Mouse (Mus musculus) heart, postnatal 36 days (tissue): ENCODE measurements at regions not wholly inside any gene's neighbourhood (a gene's known extent, or its start where the extent isn't known, plus 50 kb on each side); places are given as distances from the start of the nearest gene placed in this dataset.

Experiments used
- DNase-seq, 2 experiments: peaks; one replicate each; pipeline ENCODE4 v3.0.0; 2021 to 2022
- intact Hi-C: fragments of 180-260 bp; cut with DNase I; formaldehyde crosslinking; loops from one replicate; pipeline ENCODE4 v1.15.1; 2025

DNA sequence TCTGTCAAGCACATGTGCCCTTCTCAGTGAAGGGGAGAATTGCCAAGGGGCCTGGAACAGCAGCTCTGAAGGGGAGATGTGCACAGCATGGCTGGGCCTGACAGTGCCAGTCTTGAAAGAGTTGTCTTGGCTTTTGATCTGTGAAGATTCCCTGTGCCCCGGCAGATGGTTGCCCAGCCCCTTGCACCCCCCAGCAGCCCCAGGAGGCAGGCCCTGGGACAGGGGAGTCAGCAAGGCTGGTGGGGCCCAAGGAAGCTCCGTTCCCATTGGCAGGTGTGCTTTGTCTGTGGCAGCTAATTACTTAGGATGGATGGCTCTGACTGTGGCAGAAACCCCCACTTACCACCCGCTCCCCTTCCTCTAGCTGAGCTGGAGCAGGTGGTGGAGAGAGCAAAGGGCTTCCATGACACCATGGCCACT, 58.6 kb downstream of the Tspan17 start:
- intact Hi-C loops = no loop called here
- DNase-seq = no peak

GRCm38 (mm10) chr13:54851131-54851530, 62.0 kb downstream of the Tspan17 start:
- no peak for DNase-seq
- intact Hi-C loops = no loop called here

GRCm38 (mm10) chr13:54855333-54856238, 66.4 kb downstream of the Tspan17 start:
- intact Hi-C loops = no loop called here
- DNase-seq = no peak

DNA sequence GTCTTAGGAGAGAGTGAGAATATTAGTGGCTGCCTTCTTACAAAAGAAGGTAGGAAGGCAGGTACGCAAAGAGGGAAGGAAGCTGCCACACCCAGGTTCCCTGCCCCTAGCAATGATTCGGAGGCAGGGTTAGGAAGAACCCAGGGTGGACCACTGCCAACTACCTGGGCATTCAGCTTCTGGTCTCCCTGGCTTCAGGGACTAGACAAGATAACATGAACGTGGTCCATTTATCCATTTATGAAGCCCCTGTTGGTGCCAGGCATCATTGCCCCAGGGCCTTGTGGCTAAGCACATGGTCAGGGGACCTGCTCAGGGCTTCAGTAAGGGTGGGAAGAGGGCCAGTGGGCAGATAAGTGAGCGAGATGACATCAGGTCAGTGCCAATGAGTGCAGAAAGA, 73.8 kb downstream of the Tspan17 start:
- intact Hi-C loops = no loop called here

GRCm38 (mm10) chr13:54864048-54864447, 74.9 kb downstream of the Tspan17 start:
- intact Hi-C loops = no loop called here
- DNase-seq = no peak

More for the DNA sequence above, 73.8 kb downstream of the Tspan17 start:
- DNase-seq = no peak

GRCm38 (mm10) chr13:54872004-54872403, 77.2 kb upstream of the Unc5a start:
- intact Hi-C loops = no loop called here
- DNase-seq = no peak

GRCm38 (mm10) chr13:54873882-54874281, 75.3 kb upstream of the Unc5a start:
- no peak for DNase-seq
- intact Hi-C loops = no loop called here

DNA sequence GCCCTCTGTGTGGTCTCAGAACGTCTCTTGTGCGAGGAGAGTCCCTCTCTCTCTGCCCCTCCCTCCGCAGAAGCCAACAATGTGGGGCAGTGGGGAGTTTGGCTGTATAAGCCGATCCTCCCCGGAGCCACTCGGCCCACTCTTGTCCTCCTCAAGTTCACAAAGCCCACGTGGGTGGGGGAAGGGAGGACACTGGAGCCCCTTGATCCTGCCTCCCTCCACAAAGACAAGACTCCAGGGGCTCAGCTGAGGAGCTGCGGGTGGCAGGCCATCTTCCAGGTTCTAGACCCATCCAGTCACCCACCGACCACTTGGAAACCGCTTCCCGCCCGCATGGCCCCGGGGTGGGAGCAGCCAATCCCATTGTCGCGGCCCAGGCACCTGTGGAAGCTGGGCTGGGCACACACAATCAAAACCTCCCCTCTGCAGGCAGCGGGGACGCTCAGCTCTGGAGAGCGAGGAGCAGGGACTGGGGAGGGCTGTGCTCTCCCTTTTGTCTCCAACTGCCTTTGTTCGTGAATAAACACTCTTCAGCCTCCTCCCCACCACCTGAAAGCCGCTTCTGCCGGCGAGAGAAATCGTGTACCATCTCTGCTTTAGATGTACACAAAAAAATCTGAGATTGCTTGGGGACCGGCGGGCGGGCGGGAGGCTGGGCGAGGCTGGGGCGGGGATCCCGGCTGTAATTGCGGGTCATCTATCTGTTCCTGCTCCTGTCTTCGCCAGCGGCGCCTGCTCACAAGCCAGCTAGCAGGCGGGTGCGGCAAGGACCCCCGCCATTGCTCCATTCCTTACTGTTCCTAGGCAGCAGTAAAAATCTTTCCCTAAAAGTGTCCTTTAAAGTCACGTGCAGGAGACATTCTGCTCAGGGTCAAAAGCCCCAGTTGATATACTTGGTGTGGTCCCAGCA, 74.7 kb upstream of the Unc5a start:
- intact Hi-C loops = no loop called here
- no peak for DNase-seq

DNA sequence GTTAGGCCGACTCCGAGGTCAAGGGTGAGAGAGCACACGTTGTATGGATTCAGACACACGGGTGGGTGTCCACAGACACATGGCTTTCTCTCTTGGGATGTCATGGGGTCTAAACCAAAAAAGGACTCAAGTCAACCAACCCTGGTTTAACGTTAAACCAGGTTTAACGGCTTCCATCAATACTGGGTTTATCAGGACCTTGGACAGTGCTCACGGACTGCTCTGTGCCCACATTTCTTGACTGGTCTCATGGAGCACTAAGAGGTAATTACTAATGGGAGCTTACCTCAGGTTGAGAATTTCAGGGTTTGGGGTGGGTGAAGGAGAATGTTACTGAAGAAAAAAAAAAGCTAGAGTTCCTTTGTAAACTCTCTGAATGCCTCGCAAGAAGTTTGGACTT, 72.7 kb upstream of the Unc5a start:
- no peak for DNase-seq
- intact Hi-C loops = no loop called here

DNA sequence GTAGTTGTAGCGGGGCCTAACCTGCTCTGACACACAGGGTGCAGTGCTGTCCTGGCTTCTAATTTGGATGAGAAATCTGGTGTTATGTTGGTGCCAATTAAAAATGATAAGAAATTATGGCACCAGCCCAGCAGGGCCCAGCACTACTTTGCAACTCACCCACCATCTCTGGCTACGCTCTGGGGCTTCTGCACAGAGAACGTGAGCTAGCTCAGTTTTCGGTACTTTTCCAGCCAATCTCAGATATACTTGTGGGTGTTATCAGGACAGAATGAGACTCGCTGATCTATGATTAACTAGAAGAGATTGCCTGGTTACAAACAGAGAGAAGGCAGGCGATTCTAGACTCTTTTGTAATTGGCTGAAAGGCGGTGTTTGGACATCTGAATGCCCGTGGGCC, 71.6 kb upstream of the Unc5a start:
- intact Hi-C loops = no loop called here
- no peak for DNase-seq

- peak in 1 of 2 experiments; percentile 5 for DNase-seq
- intact Hi-C loops = no loop called here
Observed at GRCm38 (mm10) chr13:54879325-54879724, 69.9 kb upstream of the Unc5a start.

- no peak for DNase-seq
- intact Hi-C loops = no loop called here
Observed at GRCm38 (mm10) chr13:54880204-54880603, 69.0 kb upstream of the Unc5a start.

DNA sequence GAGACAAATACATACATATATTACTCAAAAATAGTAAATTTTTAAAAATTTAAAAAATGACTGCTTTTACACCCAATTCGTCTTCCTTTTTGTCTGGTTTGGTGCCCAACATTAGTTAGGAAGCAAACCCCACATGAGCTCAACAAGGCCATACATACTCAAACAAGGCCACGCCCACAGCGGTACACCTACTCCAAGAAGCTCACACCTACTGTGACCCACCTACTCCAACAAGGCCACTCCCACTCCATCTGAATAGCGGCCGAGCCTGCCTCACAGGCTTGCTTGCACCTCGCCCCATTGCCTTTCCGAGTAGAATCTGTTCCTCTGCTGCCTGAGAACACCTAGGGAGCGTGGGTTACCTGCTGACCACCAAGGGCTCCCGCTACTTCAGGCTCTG, 66.4 kb upstream of the Unc5a start:
- DNase-seq = no peak
- intact Hi-C loops = no loop called here

- intact Hi-C loops = no loop called here
- DNase-seq = no peak
Observed at GRCm38 (mm10) chr13:54883748-54884708, 65.2 kb upstream of the Unc5a start.

GRCm38 (mm10) chr13:54884709-54885460, 64.3 kb upstream of the Unc5a start:
- intact Hi-C loops = no loop called here
- DNase-seq = no peak

GRCm38 (mm10) chr13:54887366-54887921, 61.8 kb upstream of the Unc5a start:
- DNase-seq = no peak
- intact Hi-C loops = no loop called here

DNA sequence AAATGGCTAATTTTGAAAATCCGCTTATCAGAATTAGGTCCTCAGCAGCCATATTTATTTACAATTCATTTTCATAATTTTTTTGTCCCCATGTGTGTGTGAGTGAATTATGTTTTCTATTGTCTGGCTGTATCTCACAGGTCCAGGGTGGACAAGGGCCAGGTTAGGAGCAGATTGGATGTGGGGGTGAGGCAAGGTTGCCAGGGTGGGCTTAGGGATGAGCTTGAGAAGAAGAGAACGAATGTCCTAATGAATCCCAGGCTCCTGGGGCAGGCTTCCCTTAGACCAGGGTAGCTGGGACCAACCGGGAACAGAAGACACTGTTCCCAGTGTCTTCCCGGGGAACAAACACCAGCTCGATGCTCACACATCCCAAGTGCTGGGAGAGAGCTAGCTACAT, 61.2 kb upstream of the Unc5a start:
- intact Hi-C loops = no loop called here
- no peak for DNase-seq

GRCm38 (mm10) chr13:54889684-54890399, 59.4 kb upstream of the Unc5a start:
- no peak for DNase-seq
- intact Hi-C loops = no loop called here

DNA sequence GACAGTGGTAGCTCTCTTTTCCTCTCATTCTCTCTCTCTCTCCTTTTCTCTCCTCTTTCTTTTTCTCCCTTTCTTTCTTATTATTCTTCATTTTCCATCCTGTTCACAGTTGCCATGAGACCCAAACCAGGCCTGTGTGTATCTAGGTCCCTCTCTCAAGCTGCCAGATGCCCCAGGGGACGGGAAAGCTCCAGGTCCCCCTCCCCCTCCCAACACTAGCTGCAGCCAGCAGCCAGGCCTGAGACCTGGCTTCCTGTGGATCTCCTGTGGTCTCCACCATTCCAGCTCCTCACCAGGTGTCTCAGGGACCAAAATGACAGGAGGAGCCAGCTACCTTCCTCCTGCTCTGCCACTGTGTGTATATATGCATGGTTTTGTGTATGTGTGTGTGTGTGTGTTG, 56.6 kb upstream of the Unc5a start:
- DNase-seq = no peak
- intact Hi-C loops = no loop called here
